Mouse (Mus musculus) mouse trophoblast stem cell (cell line): Measurements from ENCODE around the gene AA467197.

Source experiments
- in situ Hi-C, 2 experiments: fragments of 300-500 bp; cut with MseI, MboI; formaldehyde crosslinking; loops; 2 replicates in 1 of 2; 3 replicates in 1 of 2; pipeline ENCODE4 v1.15.1; 2025

The AA467197 gene

DNA sequence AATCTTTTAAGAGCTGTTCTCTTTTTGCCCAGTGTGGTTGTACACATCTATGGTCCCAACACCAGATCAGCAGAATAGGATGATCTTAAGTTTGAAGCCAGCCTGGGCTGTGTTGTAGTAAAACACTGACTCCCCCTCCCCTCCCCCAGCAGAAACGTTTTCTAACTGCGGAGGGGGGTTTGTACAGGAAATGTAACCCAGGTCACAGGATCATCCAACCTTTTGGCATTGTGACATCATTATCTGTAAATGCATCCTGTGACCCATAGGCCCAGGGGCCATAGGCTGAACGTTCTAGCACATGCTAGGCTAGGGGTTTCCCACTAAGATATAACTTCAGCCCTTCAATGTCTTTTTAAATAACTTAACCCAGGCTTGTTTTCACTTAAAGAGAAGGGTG is at the start of gene AA467197:
AA467197 (plus strand) TSS at position 301 of the 400 bp plus-strand sequence.
- in situ Hi-C loops = loop anchor here (10.0 kb wide), 1 partner anchor 118 kb away; no protein-coding TSS in a partner anchor

DNA sequence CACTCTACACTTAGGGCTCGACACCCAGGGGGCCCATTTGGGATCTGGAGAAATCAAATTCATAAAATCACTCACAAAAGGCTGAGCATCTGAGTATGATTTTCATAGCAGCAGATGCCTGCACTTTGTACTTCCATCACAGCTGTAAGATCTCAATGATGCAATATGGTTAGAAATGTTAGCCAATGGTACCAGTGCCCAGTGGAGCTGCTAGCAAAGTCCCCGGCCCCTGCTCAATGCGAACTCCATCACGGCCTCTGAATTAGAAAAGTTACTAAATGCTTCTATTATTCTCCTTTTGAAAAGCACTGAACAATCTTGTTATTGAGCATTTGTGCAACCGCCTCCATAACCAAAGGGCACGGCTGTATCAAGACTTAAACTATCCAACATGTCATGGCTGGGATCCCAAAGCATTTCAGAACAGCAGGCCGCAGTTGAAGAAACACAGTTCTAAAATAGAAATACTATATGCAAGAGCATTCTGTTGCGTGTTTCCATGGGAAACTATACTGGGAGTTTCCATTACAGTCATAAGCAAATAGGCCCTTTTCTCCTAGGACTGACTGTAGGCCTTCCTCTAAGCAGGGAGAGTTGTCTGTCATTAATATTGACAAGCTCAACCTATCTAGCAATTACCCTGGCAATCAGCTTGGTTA is 48.8 kb upstream of the AA467197 start:
- in situ Hi-C loops = no loop called here

- in situ Hi-C loops = no loop called here
Measured at GRCm38 (mm10) chr2:122590351-122590750, 46.4 kb upstream of the AA467197 start.

DNA sequence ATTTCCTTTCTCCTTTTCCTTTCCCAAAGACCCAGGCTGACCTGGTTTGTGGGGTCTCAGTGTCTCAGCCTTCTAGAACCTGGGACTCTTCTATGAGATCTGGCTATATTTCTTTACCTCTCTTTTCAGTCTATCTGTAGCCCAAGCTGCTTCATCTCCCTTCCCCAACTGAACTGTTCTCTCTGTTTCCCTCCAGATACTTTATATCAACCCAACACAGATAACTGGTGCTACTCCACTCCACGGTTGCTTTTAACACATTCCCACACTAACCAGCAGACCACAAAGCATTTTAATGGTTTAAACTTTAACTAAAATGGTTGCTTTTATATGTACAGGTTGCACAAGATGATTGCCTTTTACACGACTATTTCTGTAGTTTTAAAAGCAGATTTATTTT is 45.6 kb upstream of the AA467197 start:
- in situ Hi-C loops = no loop called here

- in situ Hi-C loops = no loop called here
Measured at GRCm38 (mm10) chr2:122595461-122595860, 41.3 kb upstream of the AA467197 start.

GRCm38 (mm10) chr2:122599736-122600135 is 37.0 kb upstream of the AA467197 start:
- in situ Hi-C loops = no loop called here

- in situ Hi-C loops = no loop called here
Measured at GRCm38 (mm10) chr2:122601354-122601753, 35.4 kb upstream of the AA467197 start.

DNA sequence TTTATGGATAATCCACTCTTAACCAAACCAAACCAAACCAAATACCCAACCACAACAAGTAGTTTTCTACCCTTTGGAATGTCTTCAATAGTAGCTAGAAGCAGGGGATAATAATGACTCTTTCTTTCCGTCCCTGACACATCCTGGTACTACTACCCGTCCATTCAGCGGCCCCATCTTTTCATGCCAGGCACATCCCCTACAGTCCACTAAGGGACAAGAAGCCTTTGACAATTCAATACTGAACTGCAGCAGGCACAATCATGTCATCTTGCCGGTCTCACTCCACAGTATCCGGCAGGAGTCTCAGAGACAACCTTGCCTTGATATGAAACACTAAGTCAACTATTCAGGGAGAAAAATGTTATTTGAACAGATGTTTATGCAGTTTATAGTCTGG is 31.0 kb upstream of the AA467197 start:
- in situ Hi-C loops = no loop called here

GRCm38 (mm10) chr2:122608820-122609219 is 28.0 kb upstream of the AA467197 start:
- in situ Hi-C loops = no loop called here

DNA sequence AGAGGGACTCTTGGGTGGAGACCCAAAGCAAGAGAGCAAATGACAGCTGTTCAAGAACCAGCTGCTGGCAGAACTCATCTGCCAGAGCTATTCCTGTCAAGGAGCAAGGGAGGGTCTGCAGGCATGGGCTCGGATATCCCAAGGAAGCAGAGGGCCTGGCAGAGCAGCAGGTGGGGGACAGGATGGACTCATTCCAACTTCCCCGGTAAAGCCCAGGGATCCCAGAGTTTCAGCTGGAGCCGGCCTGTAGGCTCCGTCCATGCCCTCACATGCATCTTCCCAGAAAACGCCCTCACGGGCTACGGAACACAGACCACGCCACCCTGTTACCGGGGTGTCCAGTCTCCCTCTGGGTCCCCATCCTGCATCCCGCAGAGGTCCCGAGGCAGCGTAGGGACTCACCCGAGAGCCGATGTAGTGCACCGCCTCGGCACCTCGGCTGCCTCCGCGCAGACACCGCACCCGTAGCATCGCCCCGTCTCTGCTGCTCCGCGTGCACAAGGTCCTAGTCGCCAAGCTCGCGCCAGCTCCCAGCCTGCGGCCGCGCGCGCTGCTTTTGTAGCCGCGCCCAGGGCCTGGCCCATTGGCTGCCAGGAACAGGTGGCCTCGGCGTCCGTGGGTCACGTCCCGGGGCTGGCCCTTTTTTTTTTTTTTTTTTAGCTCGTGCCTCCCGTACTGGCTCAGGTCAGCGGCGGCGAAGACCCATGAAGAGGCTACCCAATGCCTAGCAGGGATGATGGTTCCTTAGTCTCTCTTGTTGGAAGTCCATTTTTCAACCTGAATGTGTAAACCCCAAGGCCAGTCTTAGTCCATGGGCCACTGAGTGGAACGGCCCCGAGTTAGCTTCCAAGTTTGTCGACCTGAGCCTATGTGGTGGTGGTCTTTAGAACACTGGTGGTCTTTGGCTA is 25.8 kb upstream of the AA467197 start, which contains the start of gene Gatm:
Gatm (minus strand) TSS at position 558 of the 908 bp plus-strand sequence.
- in situ Hi-C loops = no loop called here

GRCm38 (mm10) chr2:122611654-122611973 is 25.2 kb upstream of the AA467197 start:
- in situ Hi-C loops = no loop called here

DNA sequence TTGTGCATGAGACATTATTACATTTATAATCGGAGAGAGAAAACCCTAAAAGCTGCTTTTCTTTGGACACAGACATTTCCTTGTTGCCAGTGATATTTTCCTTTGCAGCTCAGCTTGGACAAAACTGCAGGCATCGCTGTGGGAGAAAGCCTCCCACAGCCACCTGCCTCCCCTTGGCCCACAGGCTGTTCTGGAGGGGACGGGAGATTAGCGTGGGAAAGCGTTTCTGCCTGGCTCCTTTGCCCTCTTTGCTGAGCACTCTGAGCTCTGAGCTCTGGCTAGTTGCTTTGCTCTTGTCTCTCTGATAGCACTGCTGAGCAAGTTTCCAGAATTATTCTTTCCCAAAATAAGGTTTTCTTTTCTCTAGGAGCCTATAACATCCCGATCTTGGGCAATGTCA is 20.5 kb upstream of the AA467197 start:
- in situ Hi-C loops = loop anchor here in 1 of 2 experiments (5.0 kb wide), 1 partner anchor 234 kb away; no protein-coding TSS in a partner anchor

- in situ Hi-C loops = loop anchor here in 1 of 2 experiments (5.0 kb wide), 1 partner anchor 235 kb away; no protein-coding TSS in a partner anchor
Measured at GRCm38 (mm10) chr2:122617792-122618191, 19.0 kb upstream of the AA467197 start.

DNA sequence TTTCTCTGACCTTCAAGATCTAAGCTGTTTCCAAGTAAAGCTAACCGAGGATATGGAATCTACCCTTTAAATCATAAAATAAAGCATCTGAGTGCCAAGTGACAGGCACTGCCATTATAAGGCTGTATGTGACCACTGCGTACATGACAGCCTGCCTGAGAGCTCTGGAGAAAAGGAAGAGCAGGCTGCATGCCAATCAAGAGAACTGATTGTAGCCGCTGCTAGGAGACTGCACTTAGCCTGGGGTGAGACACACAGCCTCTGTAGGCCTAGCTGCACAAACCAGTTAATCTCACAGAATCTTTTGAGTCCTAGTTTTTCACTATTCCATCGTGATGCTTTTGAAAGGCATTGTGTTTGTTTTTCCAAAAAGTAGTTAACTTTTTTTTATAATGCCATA is 18.1 kb upstream of the AA467197 start:
- in situ Hi-C loops = loop anchor here in 1 of 2 experiments (5.0 kb wide), 1 partner anchor 236 kb away; no protein-coding TSS in a partner anchor

GRCm38 (mm10) chr2:122621337-122622110 is 15.3 kb upstream of the AA467197 start:
- in situ Hi-C loops = loop anchor here (10.0 kb wide), 2 partner anchors 47 to 237 kb away; no protein-coding TSS in a partner anchor

- in situ Hi-C loops = loop anchor here (10.0 kb wide), 2 partner anchors 51 to 241 kb away; no protein-coding TSS in a partner anchor
Measured at GRCm38 (mm10) chr2:122625930-122626329, 10.9 kb upstream of the AA467197 start.

- in situ Hi-C loops = loop anchor here (10.0 kb wide), 2 partner anchors 54 to 244 kb away; no protein-coding TSS in a partner anchor
Measured at GRCm38 (mm10) chr2:122628976-122629375, 7.8 kb upstream of the AA467197 start.

GRCm38 (mm10) chr2:122629871-122630270 is 6.9 kb upstream of the AA467197 start:
- in situ Hi-C loops = loop anchor here (10.0 kb wide), 3 partner anchors 55 to 245 kb away; no protein-coding TSS in a partner anchor

DNA sequence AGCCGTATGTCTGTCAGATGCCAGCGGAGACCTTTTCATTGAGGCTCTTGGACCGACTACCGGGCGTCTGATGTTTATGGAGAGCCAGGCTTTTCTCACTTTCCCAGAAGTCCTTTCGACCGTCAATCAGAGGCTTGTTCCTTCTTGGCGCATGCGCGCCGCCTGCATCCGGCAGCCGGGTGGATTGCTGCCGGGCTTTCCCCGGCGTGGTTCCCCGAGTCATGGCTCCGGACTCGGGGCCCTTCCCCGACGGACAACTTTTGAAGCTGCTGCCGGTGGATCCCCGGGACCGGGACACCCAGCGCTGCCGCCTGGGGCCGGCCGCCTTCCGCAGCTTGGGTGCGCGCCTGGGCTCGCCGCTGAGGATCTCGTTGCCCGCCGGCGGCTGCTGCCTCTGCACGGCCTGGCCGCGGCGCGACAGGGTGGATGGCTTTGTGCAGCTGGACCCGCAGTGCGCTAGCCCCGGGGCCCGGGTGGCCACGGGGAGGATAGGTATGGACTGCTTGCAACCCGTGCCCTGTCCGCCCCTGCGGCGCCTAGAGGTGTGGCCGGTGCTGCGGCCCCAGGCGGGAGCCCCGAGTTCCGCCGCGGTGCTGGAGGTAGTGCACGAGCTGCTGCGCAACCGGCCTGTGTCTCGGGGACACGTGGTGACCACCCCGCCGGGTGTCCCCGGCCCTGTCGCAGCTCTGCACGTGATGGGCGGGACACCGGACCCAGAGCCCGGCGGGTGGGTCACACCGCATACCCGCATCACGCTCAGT is 6.1 kb upstream of the AA467197 start:
- in situ Hi-C loops = loop anchor here (10.0 kb wide), 1 partner anchor 124 kb away; no protein-coding TSS in a partner anchor

DNA sequence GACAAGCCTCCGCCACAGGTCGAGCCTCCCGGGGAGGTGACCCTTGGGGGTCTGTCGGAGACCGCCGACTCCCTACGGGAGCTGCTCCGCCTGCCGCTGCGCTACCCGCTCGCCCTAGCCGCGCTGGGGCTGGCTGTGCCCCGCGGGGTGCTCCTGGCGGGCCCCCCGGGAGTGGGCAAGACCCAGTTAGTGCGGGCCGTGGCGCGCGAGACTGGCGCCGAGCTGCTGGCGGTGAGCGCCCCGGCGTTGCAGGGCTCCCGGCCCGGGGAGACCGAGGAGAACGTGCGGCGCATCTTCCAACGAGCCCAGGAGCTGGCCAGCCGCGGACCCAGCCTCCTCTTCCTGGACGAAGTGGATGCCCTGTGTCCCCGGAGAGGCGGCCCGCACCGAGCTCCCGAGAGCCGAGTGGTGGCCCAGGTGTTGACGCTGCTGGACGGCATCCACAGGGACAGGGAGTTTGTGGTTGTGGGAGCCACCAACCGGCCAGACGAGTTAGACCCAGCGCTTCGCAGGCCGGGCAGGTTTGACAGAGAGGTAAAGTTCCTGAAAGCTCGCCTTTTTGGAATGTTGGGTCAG is 5.5 kb upstream of the AA467197 start:
- in situ Hi-C loops = loop anchor here (10.0 kb wide), 1 partner anchor 123 kb away; no protein-coding TSS in a partner anchor
